Mouse (Mus musculus) heart, postnatal 25 days (tissue): Measurements from ENCODE around the gene Dapk1. TPM values are rescaled to one million over a fixed set of nuclear protein-coding genes. Genes with fewer than 3 reads are reported as not detected.

ENCODE experiments used
- DNase-seq: peaks from one replicate; pipeline ENCODE4 v3.0.0; 2022; ENCODE audit warnings: low spot score
- intact Hi-C: fragments of 180-260 bp; cut with DNase I; formaldehyde crosslinking; loops from one replicate; pipeline ENCODE4 v1.15.1; 2025
- total RNA-seq, 2 experiments: library from RNA; stranded (reverse); gene quantifications; 2 replicates each; pipeline ENCODE4 v1.2.3; 2021

Gene Dapk1
- total RNA-seq, 2 experiments from 2014 or later: 24.5 to 29.5 TPM

- no peak for DNase-seq
- intact Hi-C loops: loop anchor here (5.0 kb wide), 1 partner anchor 487 kb away; no protein-coding TSS in a partner anchor
Measured at GRCm38 (mm10) chr13:60755251-60755650, 153.5 kb downstream of the Dapk1 start.

- DNase-seq: no peak
- intact Hi-C loops: loop anchor here (5.0 kb wide), 1 partner anchor 485 kb away; no protein-coding TSS in a partner anchor
Measured at GRCm38 (mm10) chr13:60757292-60757691, 155.5 kb downstream of the Dapk1 start.

- no peak for DNase-seq
- intact Hi-C loops: loop anchor here (1.0 to 5.0 kb wide), 2 partner anchors 60 to 483 kb away; no protein-coding TSS in a partner anchor
Measured at GRCm38 (mm10) chr13:60759136-60759535, 157.4 kb downstream of the Dapk1 start.

GRCm38 (mm10) chr13:60760392-60760791 is 158.6 kb downstream of the Dapk1 start:
- DNase-seq: no peak
- intact Hi-C loops: no loop called here

- DNase-seq: no peak
- intact Hi-C loops: no loop called here
Measured at GRCm38 (mm10) chr13:60761161-60761560, 159.4 kb downstream of the Dapk1 start.

- intact Hi-C loops: no loop called here
- no peak for DNase-seq
Measured at GRCm38 (mm10) chr13:60780534-60780933, 178.8 kb downstream of the Dapk1 start.

- no peak for DNase-seq
- intact Hi-C loops: no loop called here
Measured at GRCm38 (mm10) chr13:60783301-60783700, 181.6 kb downstream of the Dapk1 start.

- intact Hi-C loops: no loop called here
- DNase-seq: no peak
Measured at GRCm38 (mm10) chr13:60786264-60786663, 184.5 kb downstream of the Dapk1 start, which contains the start of gene BC051665. BC051665 (minus strand) TSS chr13:60786364.

GRCm38 (mm10) chr13:60789466-60789865 is 187.7 kb downstream of the Dapk1 start:
- no peak for DNase-seq
- intact Hi-C loops: no loop called here

GRCm38 (mm10) chr13:60802749-60803148 is 201.0 kb downstream of the Dapk1 start, which contains the start of gene Ctsll3:
Ctsll3 (minus strand) TSS chr13:60802849.
- intact Hi-C loops: no loop called here

GRCm38 (mm10) chr13:60809690-60810089 is 207.9 kb downstream of the Dapk1 start:
- DNase-seq: no peak
- intact Hi-C loops: loop anchor here (10.0 kb wide), 1 partner anchor 435 kb away; no protein-coding TSS in a partner anchor

More at GRCm38 (mm10) chr13:60802749-60803148, 201.0 kb downstream of the Dapk1 start, which contains the start of gene Ctsll3:
- no peak for DNase-seq

- intact Hi-C loops: loop anchor here (10.0 kb wide), 1 partner anchor 432 kb away; no protein-coding TSS in a partner anchor
- no peak for DNase-seq
Measured at GRCm38 (mm10) chr13:60812768-60813167, 211.0 kb downstream of the Dapk1 start.

Other genes with a start within 250 kb of the Dapk1 start
- not detected for gene BC051665, start 184.4 kb downstream of the Dapk1 start, total RNA-seq
- gene Ctsll3, start 200.9 kb downstream of the Dapk1 start, total RNA-seq: not detected